Mouse (Mus musculus): ENCODE measurements around the gene Recql5. TPM values are rescaled to one million over a fixed set of nuclear protein-coding genes. Genes with fewer than 3 reads are reported as not detected.

The Recql5 gene
- polyA plus RNA-seq, 1 experiment from 2014 or later, result 19.7 TPM

GRCm38 (mm10) chr11:115894755-115895520 is 38.3 kb downstream of the Recql5 start:
- no peak overlapping the region for H3K9ac ChIP-seq (replicated peaks)
- no peak for ATAC-seq (ENCODE audit: low FRiP score)
- no peak overlapping the region for H3K27ac ChIP-seq (replicated peaks)
- WGBS, result 81% methylated on average over 14 of the region's 14 CpGs
- no peaks in the 10 kb centered on the region for H3K9me3 ChIP-seq (replicated peaks)
- H3K4me1 ChIP-seq, result peaks cover 5% of the 10 kb centered on the region
- peaks cover 27% of the 10 kb centered on the region for H3K36me3 ChIP-seq
- no peak overlapping the region for H3K4me2 ChIP-seq
- no peak overlapping the region for H3K4me3 ChIP-seq (replicated peaks)
- no peaks in the 10 kb centered on the region for H3K27me3 ChIP-seq (replicated peaks)

- Histone ChIP-seq H3K4me1 (no peaks in the 10 kb centered on the region), H3K9ac (replicated peaks) (no peak overlapping the region), H3K4me2 (no peak overlapping the region), H3K36me3 (peaks cover 27% of the 10 kb centered on the region), H3K4me3 (replicated peaks) (no peak overlapping the region), H3K27ac (replicated peaks) (no peak overlapping the region), H3K27me3 (replicated peaks) (no peaks in the 10 kb centered on the region), H3K9me3 (replicated peaks) (no peaks in the 10 kb centered on the region)
- no peak for ATAC-seq (ENCODE audit: low FRiP score)
- WGBS, result 89% methylated on average over 9 of the region's 9 CpGs
These were observed 40.2 kb downstream of the Recql5 start for GRCm38 (mm10) chr11:115893071-115893470.

DNA sequence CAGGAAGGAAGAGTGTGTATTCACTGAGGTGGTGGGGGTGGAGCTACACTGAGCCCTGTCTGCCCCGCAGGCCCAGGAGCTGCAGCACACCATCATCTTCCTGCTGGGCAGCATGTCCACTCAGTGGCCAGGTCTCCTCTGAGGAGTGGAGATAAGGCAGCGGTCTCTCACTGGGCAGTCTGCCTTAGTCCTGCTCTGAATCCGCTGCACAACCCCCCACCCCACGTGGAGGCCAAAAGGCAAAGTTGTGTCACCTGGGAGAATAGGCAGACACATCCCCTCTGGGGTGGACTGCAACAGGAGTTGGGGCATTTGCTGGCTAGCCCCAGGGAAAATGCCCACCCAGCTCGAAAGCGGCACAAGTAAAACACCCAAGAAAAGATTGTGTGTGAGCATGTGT is 41.1 kb downstream of the Recql5 start:
- no peak overlapping the region for H3K9ac ChIP-seq (replicated peaks)
- 67% methylated on average over 6 of the region's 6 CpGs for WGBS
- no peak overlapping the region for H3K27ac ChIP-seq (replicated peaks)
- no peak overlapping the region for H3K4me2 ChIP-seq
- H3K9me3 ChIP-seq (replicated peaks), result no peaks in the 10 kb centered on the region
- peaks cover 27% of the 10 kb centered on the region for H3K36me3 ChIP-seq
- no peaks in the 10 kb centered on the region for H3K4me1 ChIP-seq
- no peak overlapping the region for H3K4me3 ChIP-seq (replicated peaks)
- no peak for ATAC-seq (ENCODE audit: low FRiP score)
- H3K27me3 ChIP-seq (replicated peaks), result no peaks in the 10 kb centered on the region

GRCm38 (mm10) chr11:115889159-115889558 is 44.1 kb downstream of the Recql5 start:
- no peaks in the 10 kb centered on the region for H3K9me3 ChIP-seq (replicated peaks)
- 90% methylated on average over 6 of the region's 6 CpGs for WGBS
- ATAC-seq (ENCODE audit: low FRiP score), result no peak
- no peak overlapping the region for H3K27ac ChIP-seq (replicated peaks)
- H3K27me3 ChIP-seq (replicated peaks), result no peaks in the 10 kb centered on the region
- H3K4me1 ChIP-seq, result no peaks in the 10 kb centered on the region
- H3K4me3 ChIP-seq (replicated peaks), result no peak overlapping the region
- H3K4me2 ChIP-seq, result no peak overlapping the region
- H3K36me3 ChIP-seq, result peaks cover 14% of the 10 kb centered on the region
- H3K9ac ChIP-seq (replicated peaks), result no peak overlapping the region

DNA sequence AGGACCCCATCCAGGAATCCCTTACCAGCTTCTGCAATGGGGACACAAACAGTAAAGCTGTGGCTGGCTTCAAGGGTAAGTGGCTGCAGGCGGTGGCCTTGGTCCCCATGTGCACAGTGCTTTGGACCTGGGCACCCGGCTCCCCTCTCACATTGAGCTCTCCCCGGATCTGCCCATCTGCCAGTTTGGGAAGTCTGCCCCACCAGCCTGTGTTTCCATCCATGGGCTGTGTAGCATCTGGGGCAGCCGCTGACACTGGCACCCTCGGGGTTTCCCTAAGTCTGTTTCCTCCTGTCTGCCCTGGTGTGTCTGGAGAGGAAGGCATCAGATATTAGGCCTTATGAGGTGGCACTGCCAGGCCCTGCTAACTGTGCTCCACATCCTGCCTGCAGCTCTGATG is 45.3 kb downstream of the Recql5 start:
- peaks cover 5% of the 10 kb centered on the region; the same call in 1 of the 2 replicates for H3K4me1 ChIP-seq
- no peak for ATAC-seq (ENCODE audit: low FRiP score)
- no peak overlapping the region for H3K27ac ChIP-seq (replicated peaks)
- no peak overlapping the region for H3K9ac ChIP-seq (replicated peaks)
- peaks cover 2% of the 10 kb centered on the region for H3K36me3 ChIP-seq
- WGBS, result 80% methylated on average over 5 of the region's 5 CpGs
- H3K9me3 ChIP-seq (replicated peaks), result no peaks in the 10 kb centered on the region
- H3K4me3 ChIP-seq (replicated peaks), result no peak overlapping the region
- peaks cover 6% of the 10 kb centered on the region; the same call in 1 of the 2 replicates for H3K27me3 ChIP-seq (replicated peaks)
- H3K4me2 ChIP-seq, result no peak overlapping the region

DNA sequence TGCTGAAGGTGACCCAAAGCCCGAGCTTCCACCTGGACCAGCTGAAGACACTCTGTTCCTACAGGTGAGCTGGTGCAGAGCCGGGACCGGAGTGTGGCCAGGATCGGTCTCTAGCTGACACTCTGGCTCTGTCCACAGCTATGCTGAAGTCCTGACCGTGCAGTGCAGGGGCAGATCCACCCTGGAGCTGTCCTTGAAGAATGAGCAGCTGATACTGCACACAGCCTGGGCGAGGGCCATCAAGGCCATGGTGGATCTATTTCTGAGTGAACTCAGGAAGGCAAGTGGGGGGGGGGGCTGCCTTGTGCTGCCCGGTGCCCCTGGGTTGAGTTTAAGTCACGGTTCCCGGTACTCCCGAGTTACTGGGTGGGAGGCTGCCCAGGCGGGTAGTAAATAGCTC is 46.8 kb downstream of the Recql5 start:
- Histone ChIP-seq H3K9me3 (replicated peaks) (no peaks in the 10 kb centered on the region), H3K4me3 (replicated peaks) (no peak overlapping the region), H3K27ac (replicated peaks) (no peak overlapping the region), H3K36me3 (no peaks in the 10 kb centered on the region), H3K4me1 (peaks cover 5% of the 10 kb centered on the region; the same call in 1 of the 2 replicates), H3K4me2 (no peak overlapping the region), H3K9ac (replicated peaks) (no peak overlapping the region), H3K27me3 (replicated peaks) (peaks cover 6% of the 10 kb centered on the region; the same call in 1 of the 2 replicates)
- WGBS, result 92% methylated on average over 11 of the region's 11 CpGs
- ATAC-seq (ENCODE audit: low FRiP score), result no peak

DNA sequence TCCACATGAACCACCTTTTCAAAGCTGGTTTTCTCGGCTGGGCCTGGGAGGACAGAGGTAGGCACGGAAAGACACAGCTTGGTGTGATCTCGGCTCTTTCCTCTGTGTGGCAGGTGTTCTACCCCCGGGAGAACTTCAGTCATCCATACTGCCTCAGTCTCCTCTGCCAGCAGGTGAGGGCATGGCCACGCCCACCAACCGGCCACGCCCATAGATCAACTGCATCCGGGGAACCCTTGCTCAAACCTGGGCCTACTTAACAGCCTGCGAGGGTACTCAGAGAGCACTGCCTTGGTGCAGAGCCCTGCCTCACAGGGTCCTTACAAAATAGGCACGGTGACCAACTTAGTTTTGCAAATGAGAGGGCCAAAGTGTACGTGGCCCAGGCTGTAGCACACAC is 48.0 kb downstream of the Recql5 start:
- no peak overlapping the region for H3K4me2 ChIP-seq
- 74% methylated on average over 11 of the region's 11 CpGs for WGBS
- H3K4me1 ChIP-seq, result peaks cover 5% of the 10 kb centered on the region; the same call in 1 of the 2 replicates
- no peaks in the 10 kb centered on the region for H3K36me3 ChIP-seq
- H3K9me3 ChIP-seq (replicated peaks), result no peaks in the 10 kb centered on the region
- H3K27me3 ChIP-seq (replicated peaks), result peaks cover 6% of the 10 kb centered on the region; the same call in 1 of the 2 replicates
- H3K4me3 ChIP-seq (replicated peaks), result no peak overlapping the region
- H3K27ac ChIP-seq (replicated peaks), result no peak overlapping the region
- no peak for ATAC-seq (ENCODE audit: low FRiP score)
- no peak overlapping the region for H3K9ac ChIP-seq (replicated peaks)

GRCm38 (mm10) chr11:115884361-115884760 is 48.9 kb downstream of the Recql5 start:
- no peak for ATAC-seq (ENCODE audit: low FRiP score)
- no peaks in the 10 kb centered on the region for H3K36me3 ChIP-seq
- peaks cover 5% of the 10 kb centered on the region; the same call in 1 of the 2 replicates for H3K4me1 ChIP-seq
- H3K27me3 ChIP-seq (replicated peaks), result peaks cover 6% of the 10 kb centered on the region; the same call in 1 of the 2 replicates
- 94% methylated on average over 3 of the region's 3 CpGs for WGBS
- no peak overlapping the region for H3K4me2 ChIP-seq
- no peak overlapping the region for H3K4me3 ChIP-seq (replicated peaks)
- no peak overlapping the region for H3K27ac ChIP-seq (replicated peaks)
- no peak overlapping the region for H3K9ac ChIP-seq (replicated peaks)
- H3K9me3 ChIP-seq (replicated peaks), result no peaks in the 10 kb centered on the region

DNA sequence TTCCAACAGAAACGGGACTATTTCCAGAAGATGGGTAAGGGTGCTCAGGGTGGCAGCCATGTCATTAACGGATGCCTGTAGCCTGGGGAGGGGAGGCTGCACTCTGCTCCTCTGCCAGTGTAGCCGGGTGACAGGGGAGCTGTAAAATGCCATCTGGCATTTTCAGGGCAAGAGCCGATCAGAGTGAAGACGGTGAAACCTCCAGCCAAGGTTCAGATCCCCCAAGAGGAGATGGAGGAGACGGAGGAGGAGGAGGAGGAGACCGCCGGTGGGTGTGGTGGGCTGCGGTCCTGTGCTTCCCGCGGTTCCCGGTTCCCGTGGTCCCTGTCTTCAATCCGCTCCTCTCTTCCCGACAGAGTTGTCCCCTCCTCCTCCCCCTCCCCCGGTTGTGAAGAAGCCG is 50.0 kb downstream of the Recql5 start:
- Histone ChIP-seq H3K27me3 (replicated peaks) (peaks cover 6% of the 10 kb centered on the region; the same call in 1 of the 2 replicates), H3K4me2 (peak overlapping the region; percentile 31), H3K36me3 (no peaks in the 10 kb centered on the region), H3K9me3 (replicated peaks) (no peaks in the 10 kb centered on the region), H3K4me3 (replicated peaks) (no peak overlapping the region), H3K4me1 (peaks cover 5% of the 10 kb centered on the region; the same call in 1 of the 2 replicates), H3K9ac (replicated peaks) (no peak overlapping the region), H3K27ac (replicated peaks) (no peak overlapping the region)
- WGBS, result 18% methylated on average over 16 of the region's 17 CpGs
- ATAC-seq (ENCODE audit: low FRiP score), result no peak

DNA sequence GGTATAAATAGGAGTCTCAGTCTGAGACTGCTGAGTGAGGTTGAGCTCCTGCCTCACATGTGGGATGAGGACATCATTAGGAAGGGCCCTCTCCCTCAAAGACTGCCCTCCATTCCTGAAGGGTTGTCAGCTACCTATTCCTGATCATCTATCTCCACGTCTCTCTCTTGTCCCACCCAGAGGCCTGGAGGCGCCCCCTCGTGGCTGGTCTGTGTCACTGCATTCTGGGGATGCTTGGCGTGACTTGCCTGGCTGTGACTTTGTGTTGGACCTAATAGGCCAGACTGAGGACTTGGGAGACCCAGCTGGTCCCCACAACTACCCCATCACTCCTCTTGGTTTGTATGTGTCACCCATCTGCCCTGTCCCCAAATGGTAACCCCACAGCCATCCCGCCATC is 52.3 kb downstream of the Recql5 start:
- Histone ChIP-seq H3K4me1 (peaks cover 5% of the 10 kb centered on the region; the same call in 1 of the 2 replicates), H3K9me3 (replicated peaks) (no peaks in the 10 kb centered on the region), H3K27ac (replicated peaks) (no peak overlapping the region), H3K27me3 (replicated peaks) (peaks cover 6% of the 10 kb centered on the region; the same call in 1 of the 2 replicates), H3K36me3 (no peaks in the 10 kb centered on the region), H3K4me2 (no peak overlapping the region), H3K4me3 (replicated peaks) (no peak overlapping the region), H3K9ac (replicated peaks) (no peak overlapping the region)
- ATAC-seq (ENCODE audit: low FRiP score), result no peak
- WGBS, result 25% methylated on average over 5 of the region's 5 CpGs

GRCm38 (mm10) chr11:115878071-115878470 is 55.2 kb downstream of the Recql5 start:
- ATAC-seq (ENCODE audit: low FRiP score), result no peak
- H3K36me3 ChIP-seq, result no peaks in the 10 kb centered on the region
- no peak overlapping the region for H3K27ac ChIP-seq (replicated peaks)
- H3K4me2 ChIP-seq, result no peak overlapping the region
- no peak overlapping the region for H3K4me3 ChIP-seq (replicated peaks)
- no peaks in the 10 kb centered on the region for H3K4me1 ChIP-seq
- no peaks in the 10 kb centered on the region for H3K9me3 ChIP-seq (replicated peaks)
- no peak overlapping the region for H3K9ac ChIP-seq (replicated peaks)
- no peaks in the 10 kb centered on the region; the same call in 1 of the 2 replicates for H3K27me3 ChIP-seq (replicated peaks)
- WGBS, result 84% methylated on average over 8 of the region's 8 CpGs

DNA sequence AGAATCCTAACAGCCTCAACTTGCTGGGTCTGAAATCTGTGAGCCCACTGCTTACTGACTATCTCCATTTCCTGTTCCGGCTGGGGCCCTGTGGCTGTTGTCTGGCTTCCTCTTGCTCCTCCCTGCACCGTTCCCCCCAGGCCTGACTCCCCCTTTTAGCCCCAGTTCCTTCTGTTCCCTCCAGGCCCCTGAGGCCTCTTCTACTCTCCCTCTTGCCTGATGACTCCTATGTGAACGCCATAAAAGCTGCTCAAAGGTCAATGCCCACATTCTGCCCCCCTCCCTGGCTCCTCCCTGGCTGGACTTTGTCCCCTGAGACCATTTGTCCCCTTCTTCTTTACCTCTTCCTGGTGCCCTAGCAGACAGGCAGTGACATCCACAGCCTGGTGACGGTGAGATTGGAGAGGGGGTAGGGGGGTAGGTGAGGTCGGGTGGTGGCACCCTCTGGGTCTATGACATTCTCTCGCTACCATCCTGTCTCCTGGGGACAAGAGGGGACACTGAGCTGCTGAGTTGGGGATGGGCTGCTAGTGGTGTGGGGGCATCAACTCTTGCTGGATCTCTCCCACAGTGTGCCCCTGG is 56.0 kb downstream of the Recql5 start:
- Histone ChIP-seq H3K9me3 (replicated peaks) (no peaks in the 10 kb centered on the region), H3K4me1 (no peaks in the 10 kb centered on the region), H3K4me3 (replicated peaks) (no peak overlapping the region), H3K27ac (replicated peaks) (no peak overlapping the region), H3K27me3 (replicated peaks) (no peaks in the 10 kb centered on the region), H3K4me2 (no peak overlapping the region), H3K36me3 (no peaks in the 10 kb centered on the region), H3K9ac (replicated peaks) (no peak overlapping the region)
- WGBS, result 61% methylated on average over 6 of the region's 6 CpGs
- no peak for ATAC-seq (ENCODE audit: low FRiP score)

Data from neural tube, embryonic 15.5 days (tissue).